Mouse (Mus musculus) midbrain, embryonic 16.5 days (tissue): ENCODE measurements around the gene Apobec3. TPM values are rescaled to one million over a fixed set of nuclear protein-coding genes. Genes with fewer than 3 reads are reported as not detected.
A peak's percentile ranks its signal among the peaks of the same experiment; 100 is the strongest.

Source experiments
- ATAC-seq: fragments of 200-750 bp; cut with Nextera tagmentation; 2 replicates; pipeline ENCODE4 v1.8.0; 2017; ENCODE audit warnings: moderate TSS enrichment
- H3K27ac ChIP-seq: fragments of 300-500 bp; sonication (generic); 2 replicates; pipeline ENCODE4 v1.5.1; 2014; ENCODE audit warnings: mild to moderate bottlenecking, low read length, mixed read lengths
- H3K27me3 ChIP-seq: fragments of 300-500 bp; sonication (generic); 2 replicates; pipeline ENCODE4 v1.6.1; 2014; ENCODE audit warnings: low read depth, low read length, mixed read lengths; ENCODE audit not compliant: control insufficient read depth, insufficient read depth
- H3K36me3 ChIP-seq: fragments of 300-500 bp; sonication (generic); 2 replicates; pipeline ENCODE4 v1.6.1; 2014; ENCODE audit warnings: mild to moderate bottlenecking, low read length, moderate library complexity, mixed read lengths; ENCODE audit not compliant: control insufficient read depth, insufficient read depth
- H3K4me1 ChIP-seq: fragments of 300-500 bp; sonication (generic); 2 replicates; pipeline ENCODE4 v1.6.1; 2014; ENCODE audit warnings: mild to moderate bottlenecking, low read length, mixed read lengths; ENCODE audit not compliant: control insufficient read depth, insufficient read depth
- H3K4me2 ChIP-seq: fragments of 300-500 bp; sonication (generic); 2 replicates; pipeline ENCODE4 v1.6.1; 2014; ENCODE audit warnings: mild to moderate bottlenecking, low read length, mixed read lengths
- H3K4me3 ChIP-seq: fragments of 300-500 bp; sonication (generic); 2 replicates; pipeline ENCODE4 v1.5.1; 2014; ENCODE audit warnings: low read depth, mild to moderate bottlenecking, low read length, moderate library complexity, mixed read lengths
- H3K9ac ChIP-seq: fragments of 300-500 bp; sonication (generic); 2 replicates; pipeline ENCODE4 v1.6.1; 2014; ENCODE audit warnings: low read depth, low read length, mixed read lengths
- H3K9me3 ChIP-seq: fragments of 300-500 bp; sonication (generic); replicated peaks from 2 replicates; pipeline ENCODE4 v1.6.1; 2014; ENCODE audit warnings: mild to moderate bottlenecking, low read length, mixed read lengths; ENCODE audit not compliant: control insufficient read depth, poor library complexity, severe bottlenecking
- WGBS: fragments of 180-500 bp; shearing (Covaris S2); extraction: QIAGEN DNeasy Blood & Tissue Kit; methylation state at CpG from one replicate; pipeline ENCODE4 v1.1.7; 2014; 5-methylcytosine and 5-hydroxymethylcytosine counted together
- polyA plus RNA-seq: library from polyadenylated mRNA; unstranded; fragments of >200 nt; fragmentation: Nextera tagmentation; extraction: Ambion mirVana; gene quantifications from 2 replicates; pipeline ENCODE4 v1.2.1, GENCODE M21; 2015

Apobec3 gene
- polyA plus RNA-seq, 1 experiment from 2014 or later = 3.8 TPM

- Histone ChIP-seq H3K27ac (no peak overlapping the region), H3K4me3 (no peak overlapping the region), H3K9me3 (no peaks in the 10 kb centered on the region), H3K9ac (no peak overlapping the region), H3K4me1 (no peaks in the 10 kb centered on the region), H3K36me3 (peaks cover 4% of the 10 kb centered on the region; the same call in 1 of the 2 replicates), H3K4me2 (no peak overlapping the region), H3K27me3 (no peaks in the 10 kb centered on the region)
- ATAC-seq = no peak
- WGBS = 90% methylated on average over 6 of the region's 6 CpGs
Measured at GRCm38 (mm10) chr15:79913761-79914346, 22.4 kb downstream of the Apobec3 start.

GRCm38 (mm10) chr15:79914357-79914756 lies 22.9 kb downstream of the Apobec3 start:
- no peaks in the 10 kb centered on the region for H3K27me3 ChIP-seq
- no peaks in the 10 kb centered on the region for H3K4me1 ChIP-seq
- H3K4me3 ChIP-seq = no peak overlapping the region
- H3K9me3 ChIP-seq = no peaks in the 10 kb centered on the region
- H3K9ac ChIP-seq = no peak overlapping the region
- WGBS = 88% methylated on average over 3 of the region's 3 CpGs
- no peak for ATAC-seq
- no peak overlapping the region for H3K4me2 ChIP-seq
- H3K27ac ChIP-seq = no peak overlapping the region
- H3K36me3 ChIP-seq = peaks cover 4% of the 10 kb centered on the region; the same call in 1 of the 2 replicates

DNA sequence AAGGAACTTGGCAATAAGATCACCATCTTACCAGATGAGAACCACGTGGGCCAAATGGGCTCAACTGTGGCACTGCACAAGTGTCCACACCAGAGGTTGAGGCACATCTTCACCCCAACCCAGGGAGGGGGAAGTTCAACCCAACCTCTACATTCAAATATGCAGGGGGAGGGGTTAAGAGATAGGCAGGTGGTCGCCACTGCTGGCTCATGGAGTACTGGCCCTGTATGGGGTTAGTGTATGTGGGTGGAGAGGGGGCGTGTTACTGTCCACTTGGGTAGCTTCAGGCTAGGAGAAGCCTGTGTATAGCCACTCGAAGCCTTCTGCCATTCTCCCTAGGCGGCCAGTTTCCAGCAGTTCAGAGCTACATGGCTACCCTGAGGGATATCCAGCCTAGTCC lies 24.7 kb downstream of the Apobec3 start:
- no peak overlapping the region for H3K4me3 ChIP-seq
- ATAC-seq = no peak
- no peaks in the 10 kb centered on the region for H3K4me1 ChIP-seq
- 80% methylated on average over 5 of the region's 5 CpGs for WGBS
- no peaks in the 10 kb centered on the region for H3K27me3 ChIP-seq
- peaks cover 6% of the 10 kb centered on the region; the same call in 1 of the 2 replicates for H3K36me3 ChIP-seq
- H3K4me2 ChIP-seq = no peak overlapping the region
- no peak overlapping the region for H3K27ac ChIP-seq
- no peaks in the 10 kb centered on the region for H3K9me3 ChIP-seq
- H3K9ac ChIP-seq = no peak overlapping the region

GRCm38 (mm10) chr15:79917111-79917720 lies 25.8 kb downstream of the Apobec3 start:
- Histone ChIP-seq H3K27ac (no peak overlapping the region), H3K4me3 (no peak overlapping the region), H3K36me3 (peaks cover 6% of the 10 kb centered on the region; the same call in 1 of the 2 replicates), H3K9ac (no peak overlapping the region), H3K9me3 (no peaks in the 10 kb centered on the region), H3K4me1 (no peaks in the 10 kb centered on the region), H3K27me3 (no peaks in the 10 kb centered on the region), H3K4me2 (no peak overlapping the region)
- 96% methylated on average over 14 of the region's 14 CpGs for WGBS
- no peak for ATAC-seq

DNA sequence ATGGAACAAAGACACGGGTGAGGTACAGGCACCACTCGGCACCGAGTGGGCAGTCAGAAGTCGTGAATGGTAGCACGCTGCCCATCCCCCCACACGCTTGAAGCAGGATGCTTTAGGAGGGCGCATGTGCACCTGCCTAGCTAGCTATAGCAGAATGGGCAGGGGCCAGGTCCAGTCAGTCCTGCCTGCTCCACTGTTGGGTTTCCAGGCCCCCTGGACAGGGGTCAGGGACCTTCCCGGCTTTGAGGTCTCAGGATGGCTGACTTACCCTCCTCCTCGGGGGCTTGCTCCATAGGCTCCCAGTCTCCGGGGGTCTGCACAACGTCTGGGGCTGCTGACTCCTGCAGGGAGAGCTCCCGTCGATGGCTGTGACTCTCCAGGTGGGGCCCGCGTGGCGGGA lies 27.0 kb downstream of the Apobec3 start:
- H3K27me3 ChIP-seq = no peaks in the 10 kb centered on the region
- no peak overlapping the region for H3K4me2 ChIP-seq
- peaks cover 6% of the 10 kb centered on the region; the same call in 1 of the 2 replicates for H3K36me3 ChIP-seq
- H3K9ac ChIP-seq = no peak overlapping the region
- no peak for ATAC-seq
- no peaks in the 10 kb centered on the region for H3K4me1 ChIP-seq
- no peaks in the 10 kb centered on the region for H3K9me3 ChIP-seq
- WGBS = 88% methylated on average over 16 of the region's 16 CpGs
- H3K27ac ChIP-seq = no peak overlapping the region
- H3K4me3 ChIP-seq = no peak overlapping the region

- Histone ChIP-seq H3K9me3 (no peaks in the 10 kb centered on the region), H3K9ac (no peak overlapping the region), H3K4me2 (no peak overlapping the region), H3K27ac (no peak overlapping the region), H3K36me3 (peaks cover 6% of the 10 kb centered on the region; the same call in 1 of the 2 replicates), H3K27me3 (no peaks in the 10 kb centered on the region), H3K4me1 (no peaks in the 10 kb centered on the region), H3K4me3 (no peak overlapping the region)
- 67% methylated on average over 2 of the region's 2 CpGs for WGBS
- no peak for ATAC-seq
Measured at GRCm38 (mm10) chr15:79919787-79920186, 28.3 kb downstream of the Apobec3 start.

DNA sequence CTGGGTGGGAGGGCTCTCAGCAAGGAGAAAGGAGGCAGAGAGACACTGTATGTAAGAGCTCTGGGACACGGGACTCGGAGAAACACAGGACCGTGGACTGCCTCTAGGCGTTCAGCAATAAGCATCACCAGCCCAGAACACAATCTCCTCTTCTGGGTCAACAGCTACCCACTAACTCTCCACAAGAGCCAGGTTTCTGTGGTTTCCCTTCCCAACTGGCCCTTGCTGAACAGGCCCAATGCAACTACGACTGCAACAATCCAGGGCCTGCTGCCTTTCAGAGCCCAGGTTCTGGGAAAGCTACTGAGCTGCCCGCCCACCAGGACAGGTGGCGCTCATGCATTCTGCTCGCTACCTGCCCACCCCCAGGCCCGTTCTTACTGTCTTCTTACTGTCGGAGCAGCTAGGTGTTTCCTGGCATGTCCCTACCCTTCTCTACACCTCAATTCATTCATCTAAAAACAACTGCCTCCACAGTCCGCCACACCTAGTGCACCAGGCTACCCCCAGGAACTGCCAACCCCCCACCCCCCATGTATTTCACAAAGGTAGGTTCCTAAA lies 35.5 kb downstream of the Apobec3 start:
- no peaks in the 10 kb centered on the region for H3K9me3 ChIP-seq
- peak overlapping the region; percentile 66 for H3K9ac ChIP-seq
- H3K27me3 ChIP-seq = no peaks in the 10 kb centered on the region
- H3K27ac ChIP-seq = peak overlapping the region; percentile 64; the same call in 1 of the 2 replicates
- WGBS = 85% methylated on average over 11 of the region's 11 CpGs
- peak overlapping the region; percentile 64 for H3K4me3 ChIP-seq
- H3K4me2 ChIP-seq = peak overlapping the region; percentile 87
- H3K4me1 ChIP-seq = peaks cover 9% of the 10 kb centered on the region
- no peaks in the 10 kb centered on the region for H3K36me3 ChIP-seq
- ATAC-seq = no peak

DNA sequence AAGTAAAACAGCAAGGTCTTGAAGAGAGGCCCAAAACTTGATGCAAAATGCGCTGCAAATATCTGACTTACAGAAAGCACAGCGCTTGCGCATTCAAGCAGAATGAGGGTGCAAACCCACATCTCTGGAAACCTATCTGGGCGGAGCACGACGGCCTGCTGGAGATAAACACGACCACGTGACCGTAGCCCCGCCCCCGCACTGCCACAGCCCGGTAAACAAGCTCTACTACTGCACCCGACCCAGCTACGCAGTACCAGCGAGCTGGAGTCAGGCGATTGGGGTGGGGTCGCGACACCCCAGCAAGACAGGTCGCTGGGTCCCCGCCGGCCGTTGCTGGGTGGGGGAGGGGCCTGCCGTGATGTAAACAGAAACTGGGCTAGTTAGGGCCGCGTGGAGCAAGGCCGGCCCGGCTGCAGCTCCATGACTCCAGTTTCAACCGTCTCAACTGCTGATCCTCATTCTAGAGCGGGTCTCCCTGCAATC lies 36.2 kb downstream of the Apobec3 start:
- Histone ChIP-seq H3K9ac (peak overlapping the region; percentile 66), H3K27me3 (no peaks in the 10 kb centered on the region), H3K4me3 (peak overlapping the region; percentile 64), H3K27ac (peak overlapping the region; percentile 64; the same call in 1 of the 2 replicates), H3K9me3 (no peaks in the 10 kb centered on the region), H3K4me1 (peaks cover 12% of the 10 kb centered on the region), H3K4me2 (peak overlapping the region; percentile 87), H3K36me3 (no peaks in the 10 kb centered on the region)
- under 1% methylated on average over 29 of the region's 29 CpGs for WGBS
- peak; percentile 78 for ATAC-seq

DNA sequence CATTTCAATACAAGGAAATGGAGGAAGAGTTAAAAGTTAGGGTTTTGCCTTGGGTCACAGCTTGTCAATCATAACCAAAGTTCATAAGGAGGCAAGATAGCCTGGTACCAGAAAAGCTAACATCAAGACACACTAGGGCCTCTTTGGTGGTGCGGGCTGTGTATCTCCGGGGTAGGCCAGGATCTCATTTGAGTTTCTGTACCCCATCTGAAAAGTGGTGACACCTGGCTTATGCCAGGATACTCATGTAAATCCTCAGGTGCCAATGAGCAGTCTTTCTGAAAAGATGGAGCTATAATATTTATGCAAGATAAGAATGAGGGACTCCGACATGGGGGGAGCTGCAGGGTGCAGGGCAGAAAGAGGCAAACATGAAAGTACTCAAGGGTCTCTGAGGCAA lies 36.9 kb downstream of the Apobec3 start:
- Histone ChIP-seq H3K4me2 (peak overlapping the region; percentile 87), H3K9me3 (no peaks in the 10 kb centered on the region), H3K27me3 (peaks cover 4% of the 10 kb centered on the region), H3K4me1 (peaks cover 16% of the 10 kb centered on the region), H3K36me3 (no peaks in the 10 kb centered on the region), H3K27ac (no peak overlapping the region), H3K4me3 (peak overlapping the region; percentile 64; the same call in 1 of the 2 replicates), H3K9ac (peak overlapping the region; percentile 66; the same call in 1 of the 2 replicates)
- no peak for ATAC-seq
- 90% methylated on average over 3 of the region's 3 CpGs for WGBS
